Mouse (Mus musculus): Measurements from ENCODE around the gene Trp53tg5. TPM values are rescaled to one million over a fixed set of nuclear protein-coding genes. Genes with fewer than 3 reads are reported as not detected.

Gene Trp53tg5
- polyA plus RNA-seq (2014; fragmentation: Nextera tagmentation; extraction: Ambion mirVana) = not detected in 2 replicates

GRCm38 (mm10) chr2:164473624-164474023 is at the start of gene Trp53tg5:
Gene Trp53tg5 (minus strand): TSS chr2:164473724.
- no peaks in the 10 kb centered on the region for H3K4me1 ChIP-seq (ENCODE audit: control insufficient read depth, insufficient read depth, low read length)
- no peaks in the 10 kb centered on the region for H3K36me3 ChIP-seq (ENCODE audit: control insufficient read depth, insufficient read depth, low read length)
- no peaks in the 10 kb centered on the region for H3K9me3 ChIP-seq (ENCODE audit: control insufficient read depth, low read length)
- no peak within 1 kb of the TSS for H3K9ac ChIP-seq (ENCODE audit: low read length)
- no peak within 1 kb of the TSS for H3K4me3 ChIP-seq (ENCODE audit: low read depth, low read length)
- ATAC-seq (ENCODE audit: insufficient read depth, low FRiP score, low TSS enrichment) = no peak
- no peak within 1 kb of the TSS for H3K27ac ChIP-seq (ENCODE audit: low read depth, low read length)
- no peaks in the 10 kb centered on the region for H3K27me3 ChIP-seq (ENCODE audit: control insufficient read depth, insufficient read depth, low read length)
- DNase-seq (ENCODE audit: low spot score) = no peak
- WGBS = 84% methylated on average over 6 of the region's 6 CpGs
- no peak within 1 kb of the TSS for H3K4me2 ChIP-seq (ENCODE audit: low read depth)

DNA sequence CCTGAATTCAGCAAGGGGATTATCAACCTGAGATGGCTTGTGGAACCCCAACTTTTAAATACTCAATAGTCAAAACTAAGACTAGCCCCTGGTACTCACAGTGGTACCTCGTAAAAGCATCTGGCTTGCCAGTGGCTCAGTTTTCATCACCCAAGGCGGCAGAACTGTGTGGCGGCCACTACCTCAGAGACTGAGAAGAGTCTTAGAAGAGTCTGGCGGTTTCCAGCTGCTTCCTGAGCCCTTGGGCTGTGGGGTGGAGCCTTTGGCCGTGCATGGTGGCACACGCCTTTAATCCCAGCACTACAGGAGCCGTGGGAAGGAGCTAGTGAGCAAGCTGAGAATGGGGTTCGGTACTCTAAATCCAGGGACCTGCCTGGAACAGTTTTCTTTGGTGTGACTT is 48.8 kb upstream of the Trp53tg5 start:
- Histone ChIP-seq H3K4me1 (ENCODE audit: control insufficient read depth, insufficient read depth, low read length) (no peaks in the 10 kb centered on the region), H3K4me3 (ENCODE audit: low read depth, low read length) (no peak overlapping the region), H3K9ac (ENCODE audit: low read length) (no peak overlapping the region), H3K36me3 (ENCODE audit: control insufficient read depth, insufficient read depth, low read length) (no peaks in the 10 kb centered on the region), H3K27ac (ENCODE audit: low read depth, low read length) (no peak overlapping the region), H3K9me3 (ENCODE audit: control insufficient read depth, low read length) (no peaks in the 10 kb centered on the region), H3K27me3 (ENCODE audit: control insufficient read depth, insufficient read depth, low read length) (no peaks in the 10 kb centered on the region), H3K4me2 (ENCODE audit: low read depth) (no peak overlapping the region)
- DNase-seq (ENCODE audit: low spot score) (no peak), ATAC-seq (ENCODE audit: insufficient read depth, low FRiP score, low TSS enrichment) (no peak)
- WGBS = 38% methylated on average over 8 of the region's 8 CpGs

- H3K4me1 ChIP-seq (ENCODE audit: control insufficient read depth, insufficient read depth, low read length) = no peaks in the 10 kb centered on the region
- no peak overlapping the region for H3K9ac ChIP-seq (ENCODE audit: low read length)
- no peaks in the 10 kb centered on the region for H3K9me3 ChIP-seq (ENCODE audit: control insufficient read depth, low read length)
- ATAC-seq (ENCODE audit: insufficient read depth, low FRiP score, low TSS enrichment) (no peak), DNase-seq (ENCODE audit: low spot score) (no peak)
- 16% methylated on average over 11 of the region's 11 CpGs for WGBS
- no peak overlapping the region for H3K4me3 ChIP-seq (ENCODE audit: low read depth, low read length)
- H3K36me3 ChIP-seq (ENCODE audit: control insufficient read depth, insufficient read depth, low read length) = no peaks in the 10 kb centered on the region
- no peak overlapping the region for H3K27ac ChIP-seq (ENCODE audit: low read depth, low read length)
- H3K4me2 ChIP-seq (ENCODE audit: low read depth) = no peak overlapping the region
- no peaks in the 10 kb centered on the region for H3K27me3 ChIP-seq (ENCODE audit: control insufficient read depth, insufficient read depth, low read length)
Measured at GRCm38 (mm10) chr2:164521841-164522240, 48.3 kb upstream of the Trp53tg5 start.

- no peaks in the 10 kb centered on the region for H3K27me3 ChIP-seq (ENCODE audit: control insufficient read depth, insufficient read depth, low read length)
- H3K4me3 ChIP-seq (ENCODE audit: low read depth, low read length) = no peak overlapping the region
- H3K9me3 ChIP-seq (ENCODE audit: control insufficient read depth, low read length) = no peaks in the 10 kb centered on the region
- H3K4me2 ChIP-seq (ENCODE audit: low read depth) = no peak overlapping the region
- no peaks in the 10 kb centered on the region for H3K36me3 ChIP-seq (ENCODE audit: control insufficient read depth, insufficient read depth, low read length)
- H3K9ac ChIP-seq (ENCODE audit: low read length) = no peak overlapping the region
- peak; percentile 53 for DNase-seq (ENCODE audit: low spot score)
- no peaks in the 10 kb centered on the region for H3K4me1 ChIP-seq (ENCODE audit: control insufficient read depth, insufficient read depth, low read length)
- no peak overlapping the region for H3K27ac ChIP-seq (ENCODE audit: low read depth, low read length)
- no peak for ATAC-seq (ENCODE audit: insufficient read depth, low FRiP score, low TSS enrichment)
- WGBS = 16% methylated on average over 3 of the region's 3 CpGs
Measured at GRCm38 (mm10) chr2:164520782-164521181, 47.3 kb upstream of the Trp53tg5 start.

DNA sequence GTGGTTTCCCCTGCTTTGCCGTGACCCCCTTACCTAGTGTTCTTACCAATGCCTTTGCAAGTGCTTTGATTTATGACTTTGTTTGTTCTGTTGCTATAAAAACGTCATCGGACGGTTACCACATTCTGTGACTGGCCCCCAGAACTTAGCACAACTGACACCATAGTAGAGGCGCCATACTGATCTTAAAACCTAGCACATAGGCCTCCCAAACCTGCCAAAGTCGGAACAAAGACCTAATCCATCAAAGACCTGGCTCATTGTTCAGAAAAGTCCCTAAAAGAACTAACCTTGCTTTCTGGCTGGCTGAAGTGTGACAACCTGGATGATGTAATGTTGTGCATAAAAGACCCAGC is 45.6 kb upstream of the Trp53tg5 start:
- Histone ChIP-seq H3K9ac (ENCODE audit: low read length) (no peak overlapping the region), H3K27ac (ENCODE audit: low read depth, low read length) (no peak overlapping the region), H3K4me2 (ENCODE audit: low read depth) (no peak overlapping the region), H3K27me3 (ENCODE audit: control insufficient read depth, insufficient read depth, low read length) (no peaks in the 10 kb centered on the region), H3K9me3 (ENCODE audit: control insufficient read depth, low read length) (no peaks in the 10 kb centered on the region), H3K36me3 (ENCODE audit: control insufficient read depth, insufficient read depth, low read length) (no peaks in the 10 kb centered on the region), H3K4me1 (ENCODE audit: control insufficient read depth, insufficient read depth, low read length) (no peaks in the 10 kb centered on the region), H3K4me3 (ENCODE audit: low read depth, low read length) (no peak overlapping the region)
- ATAC-seq (ENCODE audit: insufficient read depth, low FRiP score, low TSS enrichment) = no peak
- no peak for DNase-seq (ENCODE audit: low spot score)
- 57% methylated on average over 6 of the region's 6 CpGs for WGBS

GRCm38 (mm10) chr2:164518266-164519170 is 45.0 kb upstream of the Trp53tg5 start:
- WGBS = 72% methylated on average over 11 of the region's 11 CpGs
- H3K4me2 ChIP-seq (ENCODE audit: low read depth) = no peak overlapping the region
- DNase-seq (ENCODE audit: low spot score) (no peak), ATAC-seq (ENCODE audit: insufficient read depth, low FRiP score, low TSS enrichment) (no peak)
- no peaks in the 10 kb centered on the region for H3K4me1 ChIP-seq (ENCODE audit: control insufficient read depth, insufficient read depth, low read length)
- no peaks in the 10 kb centered on the region for H3K36me3 ChIP-seq (ENCODE audit: control insufficient read depth, insufficient read depth, low read length)
- H3K9me3 ChIP-seq (ENCODE audit: control insufficient read depth, low read length) = no peaks in the 10 kb centered on the region
- H3K27me3 ChIP-seq (ENCODE audit: control insufficient read depth, insufficient read depth, low read length) = no peaks in the 10 kb centered on the region
- H3K27ac ChIP-seq (ENCODE audit: low read depth, low read length) = no peak overlapping the region
- H3K4me3 ChIP-seq (ENCODE audit: low read depth, low read length) = no peak overlapping the region
- H3K9ac ChIP-seq (ENCODE audit: low read length) = no peak overlapping the region

DNA sequence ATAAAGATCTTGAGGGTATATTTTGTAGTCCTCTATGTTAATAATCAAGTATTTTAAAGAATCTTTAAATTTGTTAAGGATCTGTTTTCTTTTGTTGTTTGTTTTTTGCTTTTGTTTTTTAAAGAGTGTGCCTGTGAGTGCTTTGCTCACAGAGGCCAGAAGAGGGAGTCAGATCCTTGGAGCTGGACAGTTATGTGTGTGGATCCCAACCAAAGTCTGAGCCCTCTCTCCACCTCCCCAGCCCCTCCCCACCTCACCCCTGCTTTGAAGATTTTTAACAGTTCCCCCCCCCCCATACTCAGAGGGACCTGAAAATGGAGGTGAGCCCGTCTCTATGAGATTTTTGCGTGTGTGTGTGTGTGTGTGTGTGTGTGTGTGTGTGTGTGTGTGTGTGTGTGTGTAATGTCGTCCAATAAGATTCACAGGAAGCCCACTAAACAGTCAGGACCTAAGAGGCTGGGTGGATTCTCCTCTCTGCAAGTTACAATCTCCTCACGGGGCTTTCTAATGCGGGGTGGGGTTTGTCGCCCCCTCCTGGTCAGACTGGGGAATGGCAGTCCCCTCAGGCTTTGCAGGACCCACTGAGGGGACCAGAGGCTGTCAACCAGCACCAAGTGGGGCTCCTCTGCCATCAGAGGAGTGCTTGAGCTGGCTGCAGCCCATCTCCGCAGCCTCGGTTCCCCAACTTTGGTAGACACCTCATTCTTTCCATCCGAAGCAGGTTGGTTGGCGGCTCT is 44.1 kb upstream of the Trp53tg5 start:
- Histone ChIP-seq H3K4me3 (ENCODE audit: low read depth, low read length) (no peak overlapping the region), H3K4me1 (ENCODE audit: control insufficient read depth, insufficient read depth, low read length) (no peaks in the 10 kb centered on the region), H3K27ac (ENCODE audit: low read depth, low read length) (no peak overlapping the region), H3K4me2 (ENCODE audit: low read depth) (no peak overlapping the region), H3K9ac (ENCODE audit: low read length) (no peak overlapping the region), H3K36me3 (ENCODE audit: control insufficient read depth, insufficient read depth, low read length) (no peaks in the 10 kb centered on the region), H3K9me3 (ENCODE audit: control insufficient read depth, low read length) (no peaks in the 10 kb centered on the region), H3K27me3 (ENCODE audit: control insufficient read depth, insufficient read depth, low read length) (no peaks in the 10 kb centered on the region)
- ATAC-seq (ENCODE audit: insufficient read depth, low FRiP score, low TSS enrichment) = no peak
- DNase-seq (ENCODE audit: low spot score) = peak; percentile 51
- WGBS = 25% methylated on average over 7 of the region's 10 CpGs

- WGBS = 92% methylated on average over 11 of the region's 11 CpGs
- no peak overlapping the region for H3K27ac ChIP-seq (ENCODE audit: low read depth, low read length)
- no peak overlapping the region for H3K4me2 ChIP-seq (ENCODE audit: low read depth)
- DNase-seq (ENCODE audit: low spot score) = no peak
- H3K4me3 ChIP-seq (ENCODE audit: low read depth, low read length) = no peak overlapping the region
- no peaks in the 10 kb centered on the region for H3K9me3 ChIP-seq (ENCODE audit: control insufficient read depth, low read length)
- H3K36me3 ChIP-seq (ENCODE audit: control insufficient read depth, insufficient read depth, low read length) = no peaks in the 10 kb centered on the region
- no peak overlapping the region for H3K9ac ChIP-seq (ENCODE audit: low read length)
- no peaks in the 10 kb centered on the region for H3K4me1 ChIP-seq (ENCODE audit: control insufficient read depth, insufficient read depth, low read length)
- no peaks in the 10 kb centered on the region for H3K27me3 ChIP-seq (ENCODE audit: control insufficient read depth, insufficient read depth, low read length)
- ATAC-seq (ENCODE audit: insufficient read depth, low FRiP score, low TSS enrichment) = no peak
Measured at GRCm38 (mm10) chr2:164516592-164516991, 43.1 kb upstream of the Trp53tg5 start.

GRCm38 (mm10) chr2:164515897-164516296 is 42.4 kb upstream of the Trp53tg5 start:
- WGBS = 84% methylated on average over 9 of the region's 9 CpGs
- Histone ChIP-seq H3K4me3 (ENCODE audit: low read depth, low read length) (no peak overlapping the region), H3K36me3 (ENCODE audit: control insufficient read depth, insufficient read depth, low read length) (no peaks in the 10 kb centered on the region), H3K4me2 (ENCODE audit: low read depth) (no peak overlapping the region), H3K27me3 (ENCODE audit: control insufficient read depth, insufficient read depth, low read length) (no peaks in the 10 kb centered on the region), H3K9ac (ENCODE audit: low read length) (no peak overlapping the region), H3K27ac (ENCODE audit: low read depth, low read length) (no peak overlapping the region), H3K9me3 (ENCODE audit: control insufficient read depth, low read length) (no peaks in the 10 kb centered on the region), H3K4me1 (ENCODE audit: control insufficient read depth, insufficient read depth, low read length) (no peaks in the 10 kb centered on the region)
- ATAC-seq (ENCODE audit: insufficient read depth, low FRiP score, low TSS enrichment) = no peak
- no peak for DNase-seq (ENCODE audit: low spot score)

Data from neural tube, embryonic 11.5 days (tissue).